Mouse (Mus musculus) intestine, embryonic 14.5 days (tissue): ENCODE measurements around the gene Cdkl5. TPM values are rescaled to one million over a fixed set of nuclear protein-coding genes. Genes with fewer than 3 reads are reported as not detected.

ENCODE experiments used
- ATAC-seq: fragments of 200-750 bp; cut with Nextera tagmentation; replicated peaks from 2 replicates; pipeline ENCODE4 v1.8.0; 2017; ENCODE audit warnings: low read depth, moderate number of reproducible peaks, moderate TSS enrichment, moderate library complexity; ENCODE audit not compliant: low FRiP score, low TSS enrichment
- DNase-seq: peaks from one replicate; pipeline ENCODE4 v3.0.0-alpha.2; 2018; ENCODE audit warnings: low spot score
- H3K27ac ChIP-seq: fragments of 300-500 bp; sonication (generic); 2 replicates; pipeline ENCODE4 v1.5.1; 2014; ENCODE audit warnings: low read depth, mild to moderate bottlenecking, control low read depth
- H3K27me3 ChIP-seq: fragments of 300-500 bp; sonication (generic); replicated peaks from 2 replicates; pipeline ENCODE4 v1.6.1; 2014; ENCODE audit warnings: low read length, control low read depth; ENCODE audit not compliant: control insufficient read depth, insufficient read depth
- H3K36me3 ChIP-seq: fragments of 300-500 bp; sonication (generic); 2 replicates; pipeline ENCODE4 v1.6.1; 2014; ENCODE audit warnings: low read length, control low read depth; ENCODE audit not compliant: control insufficient read depth, insufficient read depth
- H3K4me1 ChIP-seq: fragments of 300-500 bp; sonication (generic); replicated peaks from 2 replicates; pipeline ENCODE4 v1.6.1; 2014; ENCODE audit warnings: low read length, control low read depth, mixed read lengths; ENCODE audit not compliant: control insufficient read depth, insufficient read depth
- H3K4me2 ChIP-seq: fragments of 300-500 bp; sonication (generic); 2 replicates; pipeline ENCODE4 v1.6.1; 2014; ENCODE audit warnings: low read length
- H3K4me3 ChIP-seq: fragments of 300-500 bp; sonication (generic); 2 replicates; pipeline ENCODE4 v1.5.1; 2014; ENCODE audit warnings: low read depth, low read length, control low read depth, mixed read lengths
- H3K9ac ChIP-seq: fragments of 300-500 bp; sonication (generic); 2 replicates; pipeline ENCODE4 v1.6.1; 2014; ENCODE audit warnings: mild to moderate bottlenecking, low read length
- H3K9me3 ChIP-seq: fragments of 300-500 bp; sonication (generic); 2 replicates; pipeline ENCODE4 v1.6.1; 2016; ENCODE audit warnings: low read length, control low read depth; ENCODE audit not compliant: control insufficient read depth
- WGBS: fragments of 180-500 bp; shearing (Covaris S2); extraction: QIAGEN DNeasy Blood & Tissue Kit; methylation state at CpG from one replicate; pipeline ENCODE4 v1.1.7; 2014; 5-methylcytosine and 5-hydroxymethylcytosine counted together
- polyA plus RNA-seq: library from polyadenylated mRNA; unstranded; fragments of >200 nt; fragmentation: Nextera tagmentation; extraction: Ambion mirVana; gene quantifications from 2 replicates; pipeline ENCODE4 v1.2.1, GENCODE M21; 2014

Cdkl5 gene
- polyA plus RNA-seq, 1 experiment from 2014 or later: 2.6 TPM

GRCm38 (mm10) chrX:160944722-160945121 lies 49.8 kb downstream of the Cdkl5 start:
- H3K27me3 ChIP-seq: no peaks in the 10 kb centered on the region
- H3K9me3 ChIP-seq: no peaks in the 10 kb centered on the region
- H3K4me3 ChIP-seq: no peak overlapping the region
- DNase-seq (no peak), ATAC-seq (no peak)
- WGBS: 83% methylated on average over 4 of the region's 4 CpGs
- H3K4me2 ChIP-seq: no peak overlapping the region
- H3K36me3 ChIP-seq: no peaks in the 10 kb centered on the region
- H3K9ac ChIP-seq: no peak overlapping the region
- no peak overlapping the region for H3K27ac ChIP-seq
- no peaks in the 10 kb centered on the region for H3K4me1 ChIP-seq

GRCm38 (mm10) chrX:160935541-160935940 lies 59.0 kb downstream of the Cdkl5 start:
- no peak overlapping the region for H3K4me2 ChIP-seq
- no peak for DNase-seq
- no peak for ATAC-seq
- H3K9ac ChIP-seq: no peak overlapping the region
- no peaks in the 10 kb centered on the region for H3K9me3 ChIP-seq
- H3K27me3 ChIP-seq: 0 out of 2 replicates have a peak, but pooled peaks cover 3% of the 10 kb centered on the region
- no peak overlapping the region for H3K4me3 ChIP-seq
- no peak overlapping the region for H3K27ac ChIP-seq
- H3K36me3 ChIP-seq: no peaks in the 10 kb centered on the region
- no peaks in the 10 kb centered on the region for H3K4me1 ChIP-seq
- WGBS: 49% methylated on average over 1 of the region's 1 CpGs

- DNase-seq (no peak), ATAC-seq (no peak)
- H3K36me3 ChIP-seq: no peaks in the 10 kb centered on the region
- H3K9ac ChIP-seq: no peak overlapping the region
- no peaks in the 10 kb centered on the region for H3K27me3 ChIP-seq
- H3K4me2 ChIP-seq: no peak overlapping the region
- H3K27ac ChIP-seq: no peak overlapping the region
- no peak overlapping the region for H3K4me3 ChIP-seq
- H3K4me1 ChIP-seq: no peaks in the 10 kb centered on the region
- H3K9me3 ChIP-seq: no peaks in the 10 kb centered on the region
Observed at GRCm38 (mm10) chrX:160930656-160931055, 63.8 kb downstream of the Cdkl5 start.

- ATAC-seq: no peak
- H3K9me3 ChIP-seq: no peaks in the 10 kb centered on the region
- H3K4me2 ChIP-seq: no peak overlapping the region
- H3K27me3 ChIP-seq: no peaks in the 10 kb centered on the region
- 86% methylated on average over 1 of the region's 1 CpGs for WGBS
- no peak for DNase-seq
- H3K4me1 ChIP-seq: no peaks in the 10 kb centered on the region
- H3K36me3 ChIP-seq: no peaks in the 10 kb centered on the region
- H3K27ac ChIP-seq: no peak overlapping the region
- no peak overlapping the region for H3K9ac ChIP-seq
- H3K4me3 ChIP-seq: no peak overlapping the region
Observed at GRCm38 (mm10) chrX:160928870-160929269, 65.6 kb downstream of the Cdkl5 start.

- 79% methylated on average over 3 of the region's 3 CpGs for WGBS
- no peak overlapping the region for H3K9ac ChIP-seq
- H3K4me2 ChIP-seq: no peak overlapping the region
- H3K4me3 ChIP-seq: no peak overlapping the region
- no peak overlapping the region for H3K27ac ChIP-seq
- no peaks in the 10 kb centered on the region for H3K36me3 ChIP-seq
- no peaks in the 10 kb centered on the region for H3K9me3 ChIP-seq
- H3K27me3 ChIP-seq: no peaks in the 10 kb centered on the region
- DNase-seq (no peak), ATAC-seq (no peak)
- H3K4me1 ChIP-seq: no peaks in the 10 kb centered on the region
Observed at GRCm38 (mm10) chrX:160919022-160919637, 75.4 kb downstream of the Cdkl5 start.

- 63% methylated on average over 4 of the region's 4 CpGs for WGBS
- H3K4me3 ChIP-seq: no peak within 1 kb of the TSS
- H3K4me1 ChIP-seq: no peaks in the 10 kb centered on the region
- no peak within 1 kb of the TSS for H3K27ac ChIP-seq
- no peak for ATAC-seq
- no peaks in the 10 kb centered on the region for H3K36me3 ChIP-seq
- no peaks in the 10 kb centered on the region for H3K9me3 ChIP-seq
- no peak within 1 kb of the TSS for H3K4me2 ChIP-seq
- no peak within 1 kb of the TSS for H3K9ac ChIP-seq
- no peak for DNase-seq
- no peaks in the 10 kb centered on the region for H3K27me3 ChIP-seq
Observed at GRCm38 (mm10) chrX:160906952-160907351, 87.6 kb downstream of the Cdkl5 start, which contains the start of gene Gja6. Gja6 (minus strand) TSS chrX:160907052.

GRCm38 (mm10) chrX:160906477-160906876 lies 88.0 kb downstream of the Cdkl5 start:
- no peak overlapping the region for H3K4me2 ChIP-seq
- H3K27me3 ChIP-seq: no peaks in the 10 kb centered on the region
- 74% methylated on average over 4 of the region's 4 CpGs for WGBS
- DNase-seq (no peak), ATAC-seq (no peak)
- H3K27ac ChIP-seq: no peak overlapping the region
- H3K9me3 ChIP-seq: no peaks in the 10 kb centered on the region
- no peak overlapping the region for H3K9ac ChIP-seq
- no peaks in the 10 kb centered on the region for H3K36me3 ChIP-seq
- H3K4me3 ChIP-seq: no peak overlapping the region
- H3K4me1 ChIP-seq: no peaks in the 10 kb centered on the region

GRCm38 (mm10) chrX:160905913-160906312 lies 88.6 kb downstream of the Cdkl5 start:
- Histone ChIP-seq H3K4me2 (no peak overlapping the region), H3K27ac (no peak overlapping the region), H3K36me3 (no peaks in the 10 kb centered on the region), H3K4me3 (no peak overlapping the region), H3K9me3 (no peaks in the 10 kb centered on the region), H3K27me3 (no peaks in the 10 kb centered on the region), H3K4me1 (no peaks in the 10 kb centered on the region), H3K9ac (no peak overlapping the region)
- WGBS: 75% methylated on average over 4 of the region's 4 CpGs
- ATAC-seq (no peak), DNase-seq (no peak)

- no peak overlapping the region for H3K9ac ChIP-seq
- H3K4me1 ChIP-seq: no peaks in the 10 kb centered on the region
- 40% methylated on average over 2 of the region's 2 CpGs for WGBS
- no peak overlapping the region for H3K27ac ChIP-seq
- H3K9me3 ChIP-seq: no peaks in the 10 kb centered on the region
- ATAC-seq: no peak
- no peak overlapping the region for H3K4me2 ChIP-seq
- H3K4me3 ChIP-seq: no peak overlapping the region
- H3K27me3 ChIP-seq: no peaks in the 10 kb centered on the region
- no peaks in the 10 kb centered on the region for H3K36me3 ChIP-seq
- no peak for DNase-seq
Observed at GRCm38 (mm10) chrX:160905041-160905678, 89.3 kb downstream of the Cdkl5 start.
